Mouse (Mus musculus): ENCODE results near the gene Fkrp. TPM values are rescaled to one million over a fixed set of nuclear protein-coding genes. Genes with fewer than 3 reads are reported as not detected.

The Fkrp gene
- 10 to 100 TPM; 26.3 to 29.3 TPM for total RNA-seq (2023)

GRCm38 (mm10) chr7:16816475-16817122 is at the start of gene Fkrp:
TSS of gene Fkrp (minus strand) at chr7:16816732.

GRCm38 (mm10) chr7:16842645-16843063 is 26.1 kb upstream of the Fkrp start, which contains the start of gene Prkd2:
TSS of gene Prkd2 (plus strand) at chr7:16842902.

GRCm38 (mm10) chr7:16815351-16815941 is 1.1 kb downstream of the Fkrp start, which contains the start of gene Strn4:
TSS of gene Strn4 (plus strand) at chr7:16815889.

GRCm38 (mm10) chr7:16780825-16781554 is 35.5 kb downstream of the Fkrp start, which contains the start of gene Slc1a5:
TSS of gene Slc1a5 (plus strand) at chr7:16781340.

Other genes with a start within 250 kb of the Fkrp start
- 10 to 100 TPM; 22.5 to 23.6 TPM for gene Arhgap35, start 201.7 kb downstream of the Fkrp start, total RNA-seq (2023)
- not detected for gene Ceacam15, start 141.0 kb downstream of the Fkrp start, total RNA-seq (2023)
- not detected for gene Ceacam9, start 94.8 kb downstream of the Fkrp start, total RNA-seq (2023)
- gene Ap2s1, start 78.3 kb downstream of the Fkrp start, total RNA-seq (2023): 10 to 100 TPM; 72.7 to 84.2 TPM
- gene Slc1a5, start 35.4 kb downstream of the Fkrp start, total RNA-seq (2023): 100 to 1,000 TPM; 185 to 202 TPM
- 100 to 1,000 TPM; 139 to 176 TPM for gene Strn4, start 843 bp downstream of the Fkrp start, total RNA-seq (2023)
- gene Prkd2, start 26.2 kb upstream of the Fkrp start, total RNA-seq (2023): 100 to 1,000 TPM; 277 to 288 TPM
- gene Dact3, start 58.6 kb upstream of the Fkrp start, total RNA-seq (2023): under 1 TPM; 0.23 to 0.59 TPM
- gene Gng8, start 75.1 kb upstream of the Fkrp start, total RNA-seq (2023): not detected
- not detected for gene Ptgir, start 89.8 kb upstream of the Fkrp start, total RNA-seq (2023)
- 100 to 1,000 TPM; 125 to 130 TPM for gene Calm3, start 107.4 kb upstream of the Fkrp start, total RNA-seq (2023)
- not detected for gene Pnmal2, start 128.0 kb upstream of the Fkrp start, total RNA-seq (2023)
- not detected for gene Pnmal1, start 142.9 kb upstream of the Fkrp start, total RNA-seq (2023)
- gene Gm42372, start 166.4 kb upstream of the Fkrp start, total RNA-seq (2023): under 1 TPM; 0.18 to 0.29 TPM
- gene Ccdc8, start 176.0 kb upstream of the Fkrp start, total RNA-seq (2023): not detected
- gene Ppp5c, start 211.2 kb upstream of the Fkrp start, total RNA-seq (2023): 100 to 1,000 TPM; 164 to 166 TPM
- 1 to 10 TPM; 1.9 to 2.0 TPM for gene Hif3a, start 245.7 kb upstream of the Fkrp start, total RNA-seq (2023)